Mouse (Mus musculus) Patski (cell line): ENCODE results near the gene Sart1. TPM values are rescaled to one million over a fixed set of nuclear protein-coding genes. Genes with fewer than 3 reads are reported as not detected.

Experiments
- ATAC-seq: fragments of 100-300 bp; one replicate; pipeline ENCODE4 v1.8.0; 2021
- CTCF ChIA-PET: fragments of 350-600 bp; sonication (Branson Sonifier 250); formaldehyde crosslinking; loops from one replicate; lab custom pipeline; 2022; ENCODE audit warnings: inconsistent platforms; lab: Charles Lee
- POLR2A ChIA-PET: fragments of 350-600 bp; sonication (Branson Sonifier 250); formaldehyde crosslinking; loops from one replicate; lab custom pipeline; 2022; ENCODE audit warnings: antibody characterized with exemption, inconsistent platforms; lab: Charles Lee
- DNase-seq: peaks from one replicate; pipeline ENCODE4 v3.0.0-alpha.2; 2011; ENCODE audit warnings: low read depth, low spot score
- H3K27me3 ChIP-seq: fragments of 371-371 bp; one replicate; pipeline ENCODE4 v1.5.1; 2021
- CTCF ChIP-seq: fragments of 100-300 bp; IDR thresholded peaks from one replicate; pipeline ENCODE4 v1.5.1; 2021
- in situ Hi-C: fragments of 300-500 bp; cut with MboI; formaldehyde crosslinking; loops from 3 replicates; pipeline ENCODE4 v1.11.1; 2018; ENCODE audit warnings: low pct_unique_long_range_greater_than_20kb, mixed read lengths
- polyA plus RNA-seq: library from polyadenylated mRNA; unstranded; gene quantifications from one replicate; pipeline ENCODE4 v1.2.3, GENCODE M21; 2021

The Sart1 gene
- polyA plus RNA-seq, 1 experiment from 2014 or later: 75.3 TPM

- POLR2A ChIA-PET: no interaction called here
- TF ChIP-seq CTCF: no peak
- DNase-seq (no peak), ATAC-seq (no peak)
- no peaks in the 10 kb centered on the region for H3K27me3 ChIP-seq
- CTCF ChIA-PET: interaction anchor here (1.0 to 1.3 kb wide), 2 partner anchors 14 to 154 kb away, joined by 3 to 4 read pairs; partner anchors contain the start of gene Mus81
- in situ Hi-C loops: no loop called here
Measured at GRCm38 (mm10) chr19:5334741-5335140, 53.8 kb downstream of the Sart1 start.

GRCm38 (mm10) chr19:5327970-5328369 lies 60.5 kb downstream of the Sart1 start:
- in situ Hi-C loops: no loop called here
- POLR2A ChIA-PET: no interaction called here
- no peak for DNase-seq
- no peak for TF ChIP-seq CTCF
- CTCF ChIA-PET: interaction anchor here (1.0 kb wide), 1 partner anchor 119 kb away, joined by 3 read pairs; no protein-coding TSS in a partner anchor
- ATAC-seq: no peak
- H3K27me3 ChIP-seq: peaks cover 5% of the 10 kb centered on the region

Other genes starting within 250 kb of the Sart1 start
- gene Pacs1, start 115.6 kb downstream of the Sart1 start, polyA plus RNA-seq: 23.8 TPM
- gene Sf3b2, start 93.2 kb downstream of the Sart1 start, polyA plus RNA-seq: 255 TPM
- not detected for gene Gal3st3, start 90.4 kb downstream of the Sart1 start, polyA plus RNA-seq
- not detected for gene Catsper1, start 53.0 kb downstream of the Sart1 start, polyA plus RNA-seq
- 1.1 TPM for gene Cst6, start 39.1 kb downstream of the Sart1 start, polyA plus RNA-seq
- 36.7 TPM for gene Eif1ad, start 22.0 kb downstream of the Sart1 start, polyA plus RNA-seq
- 211 TPM for gene Banf1, start 21.5 kb downstream of the Sart1 start, polyA plus RNA-seq
- 0.13 TPM for gene Tsga10ip, start 13.8 kb upstream of the Sart1 start, polyA plus RNA-seq
- gene Drap1, start 36.3 kb upstream of the Sart1 start, polyA plus RNA-seq: 251 TPM
- 58.5 TPM for gene AI837181, start 36.4 kb upstream of the Sart1 start, polyA plus RNA-seq
- 2.1 TPM for gene Fosl1, start 58.8 kb upstream of the Sart1 start, polyA plus RNA-seq
- gene Ccdc85b, start 69.2 kb upstream of the Sart1 start, polyA plus RNA-seq: 16.8 TPM
- 92.2 TPM for gene Fibp, start 71.9 kb upstream of the Sart1 start, polyA plus RNA-seq
- 0.42 TPM for gene Ctsw, start 79.8 kb upstream of the Sart1 start, polyA plus RNA-seq
- 451 TPM for gene Efemp2, start 85.3 kb upstream of the Sart1 start, polyA plus RNA-seq
- gene Mus81, start 99.7 kb upstream of the Sart1 start, polyA plus RNA-seq: 37.0 TPM
- gene Cfl1, start 101.8 kb upstream of the Sart1 start, polyA plus RNA-seq: 1,610 TPM
- 1.6 TPM for gene 1700020D05Rik, start 115.1 kb upstream of the Sart1 start, polyA plus RNA-seq
- 30.0 TPM for gene Snx32, start 121.8 kb upstream of the Sart1 start, polyA plus RNA-seq
- 0.08 TPM for gene Ovol1, start 171.9 kb upstream of the Sart1 start, polyA plus RNA-seq
- 8.3 TPM for gene Ap5b1, start 179.3 kb upstream of the Sart1 start, polyA plus RNA-seq
- 79.1 TPM for gene Rnaseh2c, start 213.2 kb upstream of the Sart1 start, polyA plus RNA-seq
- 56.5 TPM for gene Kat5, start 221.5 kb upstream of the Sart1 start, polyA plus RNA-seq
- gene Rela, start 248.8 kb upstream of the Sart1 start, polyA plus RNA-seq: 94.7 TPM